Mouse (Mus musculus) kidney, embryonic 16.5 days (tissue): ENCODE data around the gene Slc11a1. TPM values are rescaled to one million over a fixed set of nuclear protein-coding genes. Genes with fewer than 3 reads are reported as not detected.

Experiments used
- ATAC-seq: fragments of 200-750 bp; cut with Nextera tagmentation; 2 replicates; pipeline ENCODE4 v1.8.0; 2017; ENCODE audit warnings: moderate TSS enrichment; ENCODE audit not compliant: low FRiP score, low TSS enrichment
- H3K27ac ChIP-seq: fragments of 300-500 bp; sonication (generic); 2 replicates; pipeline ENCODE4 v1.5.1; 2014; ENCODE audit warnings: low read length
- H3K27me3 ChIP-seq: fragments of 300-500 bp; sonication (generic); 2 replicates; pipeline ENCODE4 v1.6.1; 2014; ENCODE audit warnings: low read length, control low read depth, mixed read lengths; ENCODE audit not compliant: insufficient read depth
- H3K36me3 ChIP-seq: fragments of 300-500 bp; sonication (generic); 2 replicates; pipeline ENCODE4 v1.6.1; 2014; ENCODE audit warnings: low read length, control low read depth, mixed read lengths; ENCODE audit not compliant: insufficient read depth
- H3K4me1 ChIP-seq: fragments of 300-500 bp; sonication (generic); 2 replicates; pipeline ENCODE4 v1.6.1; 2014; ENCODE audit warnings: low read length, control low read depth, mixed read lengths; ENCODE audit not compliant: insufficient read depth
- H3K4me2 ChIP-seq: fragments of 300-500 bp; sonication (generic); replicated peaks from 2 replicates; pipeline ENCODE4 v1.6.1; 2014; ENCODE audit warnings: low read depth, low read length
- H3K4me3 ChIP-seq: fragments of 300-500 bp; sonication (generic); 2 replicates; pipeline ENCODE4 v1.5.1; 2014; ENCODE audit warnings: mild to moderate bottlenecking, low read length
- H3K9ac ChIP-seq: fragments of 300-500 bp; sonication (generic); replicated peaks from 2 replicates; pipeline ENCODE4 v1.6.1; 2014; ENCODE audit warnings: low read length
- H3K9me3 ChIP-seq: fragments of 300-500 bp; sonication (generic); 2 replicates; pipeline ENCODE4 v1.6.1; 2016; ENCODE audit warnings: low read length, control low read depth
- WGBS: fragments of 180-500 bp; shearing (Covaris S2); extraction: QIAGEN DNeasy Blood & Tissue Kit; methylation state at CpG from one replicate; pipeline ENCODE4 v1.1.7; 2014; 5-methylcytosine and 5-hydroxymethylcytosine counted together
- polyA plus RNA-seq: library from polyadenylated mRNA; unstranded; fragments of >200 nt; fragmentation: Nextera tagmentation; extraction: Ambion mirVana; gene quantifications from 2 replicates; pipeline ENCODE4 v1.2.1, GENCODE M21; 2015

Slc11a1 gene
- polyA plus RNA-seq, 1 experiment from 2014 or later = 5.4 TPM

DNA sequence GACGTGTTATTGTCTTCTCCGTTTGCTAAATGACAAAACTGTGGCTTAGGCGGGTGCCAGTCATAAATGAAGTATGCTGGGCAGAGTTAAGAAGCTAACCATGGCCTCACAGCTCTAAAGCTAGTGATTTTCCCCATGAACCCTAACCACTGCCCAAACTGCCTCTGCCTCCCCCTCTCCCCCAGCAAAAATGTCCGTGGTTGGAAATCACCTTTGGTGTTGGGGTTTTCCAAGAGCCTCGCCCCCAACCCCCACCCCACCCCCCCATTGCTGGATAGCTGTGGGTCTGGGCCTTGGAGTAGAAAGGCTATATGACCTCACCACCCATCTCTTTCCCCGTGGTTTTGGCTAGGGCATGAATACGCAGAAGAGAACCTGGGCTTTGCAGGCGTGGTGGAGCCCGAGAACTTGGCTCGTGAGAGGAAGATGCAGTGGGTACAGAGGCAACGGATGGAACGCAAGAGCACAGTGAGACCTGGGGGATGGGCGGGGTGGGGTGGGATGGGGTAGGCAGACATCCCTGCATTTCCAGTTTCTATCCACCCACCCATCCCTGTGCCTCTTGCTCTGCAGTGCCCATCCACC, 23.7 kb upstream of the Slc11a1 start:
- WGBS = 94% methylated on average over 13 of the region's 13 CpGs
- ATAC-seq = no peak
- no peaks in the 10 kb centered on the region for H3K4me1 ChIP-seq
- peaks cover 13% of the 10 kb centered on the region; the same call in 1 of the 2 replicates for H3K36me3 ChIP-seq
- H3K27ac ChIP-seq = no peak overlapping the region
- H3K27me3 ChIP-seq = no peaks in the 10 kb centered on the region
- H3K9ac ChIP-seq = no peak overlapping the region
- no peak overlapping the region for H3K4me3 ChIP-seq
- no peaks in the 10 kb centered on the region for H3K9me3 ChIP-seq
- no peak overlapping the region for H3K4me2 ChIP-seq

DNA sequence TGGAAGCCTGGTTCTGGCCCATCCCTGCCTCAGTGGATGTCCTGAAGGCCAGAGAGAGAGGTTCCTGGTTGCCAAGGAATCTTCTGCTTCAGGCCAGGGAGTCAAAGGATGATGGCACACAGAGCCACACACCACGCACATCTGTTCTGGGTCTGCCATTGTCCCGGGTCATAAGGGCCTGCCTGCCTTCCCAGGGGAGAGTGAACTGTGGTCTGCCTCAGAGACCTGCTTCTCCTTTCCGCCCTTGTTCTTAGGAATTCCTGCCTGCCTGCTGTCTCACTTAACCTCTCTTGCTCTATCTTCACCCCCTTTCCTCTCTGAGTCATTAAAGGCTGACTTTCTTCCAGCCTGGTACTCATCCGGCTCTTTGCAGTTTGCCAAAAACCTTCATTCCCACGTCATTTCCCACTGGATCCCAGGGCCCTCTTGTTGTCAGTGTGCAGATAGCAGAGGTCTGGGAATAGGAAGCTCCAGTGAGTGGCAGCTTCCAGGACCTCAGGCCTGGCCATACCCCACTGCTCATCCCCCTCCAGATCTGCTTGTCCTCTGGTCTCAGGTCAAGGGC, 22.4 kb upstream of the Slc11a1 start:
- Histone ChIP-seq H3K36me3 (peaks cover 13% of the 10 kb centered on the region; the same call in 1 of the 2 replicates), H3K9me3 (no peaks in the 10 kb centered on the region), H3K4me1 (no peaks in the 10 kb centered on the region), H3K4me2 (no peak overlapping the region), H3K27ac (no peak overlapping the region), H3K9ac (no peak overlapping the region), H3K4me3 (no peak overlapping the region), H3K27me3 (no peaks in the 10 kb centered on the region)
- WGBS = 74% methylated on average over 5 of the region's 5 CpGs
- ATAC-seq = no peak

DNA sequence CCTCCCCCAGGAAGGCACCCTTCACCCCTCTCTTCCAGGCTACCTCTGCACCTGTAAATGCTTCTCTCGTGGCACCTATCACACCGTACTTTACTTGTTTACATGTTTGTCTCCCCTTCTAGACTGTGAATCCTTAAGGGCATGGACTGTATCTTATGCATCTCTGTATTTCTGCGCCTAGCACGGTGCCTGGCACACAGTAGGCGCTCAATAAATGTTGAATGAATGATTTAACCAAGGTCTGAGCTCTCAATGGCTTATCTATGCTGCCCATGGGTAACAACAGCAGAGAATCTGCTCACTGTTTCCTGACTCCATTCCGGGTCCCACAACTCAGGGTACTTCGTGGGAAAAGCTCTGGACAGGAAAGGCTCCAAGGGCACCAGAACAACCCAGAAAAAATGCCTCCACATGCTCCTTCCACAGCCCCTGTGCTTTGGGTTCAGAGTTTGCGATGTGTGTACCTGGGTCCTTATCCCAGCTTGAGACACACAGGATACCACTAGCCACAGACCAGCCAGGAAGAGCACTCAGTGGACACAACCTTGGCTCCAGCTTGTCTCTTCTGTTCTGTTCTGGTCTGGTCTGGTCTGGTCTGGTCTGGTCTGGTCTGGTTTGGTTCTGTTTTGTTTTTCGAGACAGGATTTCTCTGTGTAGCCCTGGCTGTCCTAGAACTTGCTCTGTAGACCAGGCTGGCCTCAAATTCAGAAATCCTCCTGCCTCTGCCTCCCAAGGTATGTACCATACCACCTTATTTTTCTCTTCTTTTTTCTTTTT, 21.4 kb upstream of the Slc11a1 start:
- 90% methylated on average over 9 of the region's 9 CpGs for WGBS
- ATAC-seq = no peak
- Histone ChIP-seq H3K4me3 (no peak overlapping the region), H3K9me3 (no peaks in the 10 kb centered on the region), H3K9ac (no peak overlapping the region), H3K4me1 (no peaks in the 10 kb centered on the region), H3K4me2 (no peak overlapping the region), H3K36me3 (peaks cover 13% of the 10 kb centered on the region; the same call in 1 of the 2 replicates), H3K27ac (no peak overlapping the region), H3K27me3 (no peaks in the 10 kb centered on the region)

DNA sequence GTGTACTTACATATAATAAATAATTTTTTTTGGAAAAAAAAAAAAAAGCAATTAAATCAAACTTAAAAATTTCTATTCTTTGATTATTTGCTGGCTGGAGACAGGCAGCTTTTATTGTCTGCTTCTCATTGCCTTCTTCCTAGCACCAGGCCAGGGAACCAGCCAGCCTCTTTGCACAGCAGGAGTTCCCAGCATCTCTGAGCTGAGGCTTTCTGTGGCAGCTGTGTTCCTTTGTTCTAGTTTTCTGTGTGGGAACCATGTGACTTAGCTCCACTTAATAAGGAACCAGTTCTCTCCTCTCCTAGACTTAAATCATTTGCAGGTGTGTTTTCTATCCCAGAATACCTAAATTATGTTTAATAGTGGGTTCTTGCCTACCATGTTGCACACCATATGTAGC, 17.5 kb upstream of the Slc11a1 start:
- H3K27me3 ChIP-seq = no peaks in the 10 kb centered on the region
- H3K27ac ChIP-seq = no peak overlapping the region
- no peak for ATAC-seq
- no peaks in the 10 kb centered on the region for H3K9me3 ChIP-seq
- H3K36me3 ChIP-seq = 0 out of 2 replicates have a peak, but pooled peaks cover under 1% of the 10 kb centered on the region
- no peak overlapping the region for H3K4me3 ChIP-seq
- H3K4me2 ChIP-seq = no peak overlapping the region
- H3K4me1 ChIP-seq = peaks cover 2% of the 10 kb centered on the region; the same call in 1 of the 2 replicates
- no peak overlapping the region for H3K9ac ChIP-seq

DNA sequence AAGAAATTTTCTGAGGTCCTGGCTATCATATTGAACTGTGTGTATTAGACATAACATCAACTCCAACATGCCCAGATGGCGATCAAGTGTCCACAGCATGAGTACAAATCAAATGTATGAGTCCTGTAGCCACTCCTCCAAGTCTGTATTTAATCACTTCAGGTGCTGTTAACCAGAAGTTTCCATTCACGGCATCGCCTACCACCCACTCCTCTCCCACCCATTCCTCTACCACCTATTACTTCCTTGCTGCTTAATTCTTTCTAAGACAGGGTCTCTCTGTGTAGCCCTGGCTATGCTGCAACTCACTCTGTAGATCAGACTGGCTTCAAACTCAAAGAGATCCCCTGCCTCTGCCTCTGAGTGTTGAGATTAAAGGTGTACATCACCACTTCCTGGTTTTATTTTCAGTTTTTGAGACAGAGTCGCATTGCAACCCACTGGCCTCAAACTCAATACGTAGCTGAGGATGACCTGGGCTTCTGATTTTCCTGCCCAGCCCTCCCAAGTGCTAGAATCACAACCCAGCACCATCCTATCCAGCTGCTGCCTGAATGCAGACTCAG, 15.0 kb upstream of the Slc11a1 start:
- Histone ChIP-seq H3K27ac (no peak overlapping the region), H3K4me3 (no peak overlapping the region), H3K9me3 (no peaks in the 10 kb centered on the region), H3K9ac (no peak overlapping the region), H3K27me3 (no peaks in the 10 kb centered on the region), H3K36me3 (no peaks in the 10 kb centered on the region), H3K4me2 (no peak overlapping the region), H3K4me1 (peaks cover 7% of the 10 kb centered on the region; the same call in 1 of the 2 replicates)
- 80% methylated on average over 5 of the region's 5 CpGs for WGBS
- ATAC-seq = no peak

DNA sequence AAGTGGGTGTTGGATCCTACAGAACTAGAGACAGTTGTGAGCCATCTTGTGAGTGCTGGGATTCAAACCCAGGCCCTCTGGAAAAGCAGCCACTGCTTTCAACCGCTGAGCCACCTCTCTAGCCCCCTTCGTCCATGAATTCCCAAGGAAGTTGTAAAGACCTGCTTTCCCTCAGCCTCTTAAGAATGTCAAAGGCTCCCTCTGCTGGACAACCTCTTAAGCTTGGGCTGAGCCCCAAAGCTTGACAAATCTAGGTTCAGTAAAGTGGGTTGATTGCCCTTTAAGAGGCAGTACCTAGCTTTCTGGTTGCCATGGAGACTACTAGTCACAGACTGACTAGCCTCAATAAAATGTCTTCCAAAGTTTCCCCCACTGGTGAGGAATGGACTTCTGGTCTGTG, 13.2 kb upstream of the Slc11a1 start, which contains the start of gene Catip:
Gene Catip, plus strand, starts transcription at position 297 of the 400 bp plus-strand sequence.
- no peaks in the 10 kb centered on the region for H3K27me3 ChIP-seq
- no peak within 1 kb of the TSS for H3K9ac ChIP-seq
- peaks cover 7% of the 10 kb centered on the region; the same call in 1 of the 2 replicates for H3K4me1 ChIP-seq
- H3K4me2 ChIP-seq = peak within 1 kb of the TSS; percentile 14; the same call in 1 of the 2 replicates
- H3K9me3 ChIP-seq = no peaks in the 10 kb centered on the region
- 8% methylated on average over 2 of the region's 2 CpGs for WGBS
- H3K4me3 ChIP-seq = no peak within 1 kb of the TSS
- ATAC-seq = peak; percentile 84
- no peak within 1 kb of the TSS for H3K27ac ChIP-seq
- no peaks in the 10 kb centered on the region for H3K36me3 ChIP-seq

DNA sequence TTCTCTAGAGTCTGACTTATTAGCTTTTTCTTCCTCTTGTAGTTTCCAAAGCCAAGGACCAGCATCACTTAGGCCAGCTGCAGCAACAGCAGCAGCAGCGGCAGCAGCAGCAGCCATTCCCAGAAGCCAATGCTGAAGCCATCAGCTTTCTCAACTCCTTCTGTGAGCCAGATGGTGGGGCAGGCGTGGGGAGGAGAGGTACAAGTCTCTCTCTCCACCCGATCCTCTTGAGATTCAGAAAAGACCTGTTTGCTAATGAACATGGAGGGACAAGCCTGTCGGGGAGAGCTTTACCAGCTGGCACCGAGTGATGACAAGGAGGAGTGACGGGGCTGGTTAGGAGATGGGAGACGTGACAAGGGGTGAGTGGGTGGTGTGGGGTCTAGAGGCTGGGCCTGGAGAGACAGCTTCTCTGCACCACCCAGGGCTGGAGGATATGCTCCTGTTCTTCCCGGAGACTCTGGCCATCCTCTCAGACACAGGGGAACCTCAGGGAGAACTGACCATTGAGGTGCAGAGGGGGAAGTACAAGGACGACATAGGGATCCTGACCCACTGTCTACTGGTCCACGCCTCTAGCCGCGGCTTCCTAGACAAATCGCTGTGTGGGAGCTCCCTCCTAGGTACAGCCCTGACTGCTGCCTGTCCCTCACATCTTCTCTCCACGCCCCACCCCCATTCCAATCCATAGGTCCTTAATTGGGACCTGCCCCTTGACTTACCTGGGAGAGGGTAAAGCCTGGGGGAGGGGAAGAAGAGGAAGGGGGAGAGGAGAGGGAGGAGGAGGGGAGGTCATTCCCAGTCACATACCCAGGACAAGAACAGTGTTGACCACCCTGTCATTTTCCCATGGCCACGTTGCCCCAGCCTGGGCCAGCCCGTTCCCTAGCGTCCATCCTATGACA, 12.4 kb upstream of the Slc11a1 start:
- ATAC-seq = peak; percentile 37; the same call in 1 of the 2 replicates
- Histone ChIP-seq H3K36me3 (no peaks in the 10 kb centered on the region), H3K27ac (no peak overlapping the region), H3K27me3 (no peaks in the 10 kb centered on the region), H3K4me3 (no peak overlapping the region), H3K9ac (no peak overlapping the region), H3K4me2 (peak overlapping the region; percentile 14; the same call in 1 of the 2 replicates), H3K9me3 (no peaks in the 10 kb centered on the region), H3K4me1 (peaks cover 7% of the 10 kb centered on the region; the same call in 1 of the 2 replicates)
- 63% methylated on average over 17 of the region's 17 CpGs for WGBS

DNA sequence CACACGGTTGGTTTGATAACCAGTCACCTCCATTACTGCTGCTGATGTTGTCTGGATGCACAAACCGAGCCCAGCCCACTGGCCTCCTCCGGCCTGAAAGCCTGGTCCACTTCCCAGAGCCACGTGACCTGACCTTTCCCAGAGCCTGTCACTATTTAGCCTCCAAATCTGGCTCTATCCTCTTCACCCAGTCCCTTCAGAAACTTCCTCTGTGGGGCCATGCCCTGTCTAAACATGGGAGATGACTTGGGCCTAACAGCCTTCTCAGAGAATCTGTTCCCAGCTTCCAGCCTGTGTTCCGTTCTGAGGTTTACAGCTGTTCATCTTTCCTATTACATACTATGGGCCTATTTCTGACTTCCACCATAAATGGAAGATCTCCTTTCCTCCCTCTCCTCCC, 11.6 kb upstream of the Slc11a1 start:
- H3K4me3 ChIP-seq = no peak overlapping the region
- no peak overlapping the region for H3K4me2 ChIP-seq
- H3K27me3 ChIP-seq = no peaks in the 10 kb centered on the region
- ATAC-seq = no peak
- H3K9ac ChIP-seq = no peak overlapping the region
- H3K27ac ChIP-seq = 0 out of 2 replicates have a peak overlapping the region, but pooled peaks have one; percentile 17
- 47% methylated on average over 5 of the region's 5 CpGs for WGBS
- no peaks in the 10 kb centered on the region for H3K36me3 ChIP-seq
- no peaks in the 10 kb centered on the region for H3K9me3 ChIP-seq
- peaks cover 15% of the 10 kb centered on the region for H3K4me1 ChIP-seq

DNA sequence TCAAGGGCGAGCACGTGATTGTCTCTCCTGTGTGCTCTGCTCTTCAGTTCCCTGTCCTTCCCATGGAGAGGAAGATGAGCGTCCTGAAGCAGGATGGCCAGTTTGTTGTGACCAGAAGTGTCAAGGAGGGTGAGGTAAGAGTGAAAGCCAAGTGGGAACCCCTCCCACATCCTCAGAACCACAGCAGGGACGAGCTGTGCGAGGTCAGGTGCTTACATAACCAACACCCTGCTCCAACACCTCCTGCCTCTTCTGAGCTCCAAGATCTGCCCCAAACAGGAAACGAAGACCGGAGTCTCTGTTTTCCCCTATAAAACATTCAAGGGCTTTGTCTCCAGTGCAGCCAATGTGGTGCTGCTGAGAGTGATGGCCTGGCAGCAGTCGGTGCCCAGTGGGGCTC, 10.7 kb upstream of the Slc11a1 start:
- Histone ChIP-seq H3K4me2 (no peak overlapping the region), H3K4me1 (peaks cover 16% of the 10 kb centered on the region), H3K27ac (no peak overlapping the region), H3K36me3 (no peaks in the 10 kb centered on the region), H3K9me3 (no peaks in the 10 kb centered on the region), H3K4me3 (no peak overlapping the region), H3K27me3 (no peaks in the 10 kb centered on the region), H3K9ac (no peak overlapping the region)
- ATAC-seq = no peak
- WGBS = 65% methylated on average over 8 of the region's 8 CpGs
